Mouse (Mus musculus): ENCODE measurements around the gene Mog. TPM values are rescaled to one million over a fixed set of nuclear protein-coding genes. Genes with fewer than 3 reads are reported as not detected.

Mog gene
- polyA plus RNA-seq, 1 experiment from 2014 or later: 2.0 TPM

DNA sequence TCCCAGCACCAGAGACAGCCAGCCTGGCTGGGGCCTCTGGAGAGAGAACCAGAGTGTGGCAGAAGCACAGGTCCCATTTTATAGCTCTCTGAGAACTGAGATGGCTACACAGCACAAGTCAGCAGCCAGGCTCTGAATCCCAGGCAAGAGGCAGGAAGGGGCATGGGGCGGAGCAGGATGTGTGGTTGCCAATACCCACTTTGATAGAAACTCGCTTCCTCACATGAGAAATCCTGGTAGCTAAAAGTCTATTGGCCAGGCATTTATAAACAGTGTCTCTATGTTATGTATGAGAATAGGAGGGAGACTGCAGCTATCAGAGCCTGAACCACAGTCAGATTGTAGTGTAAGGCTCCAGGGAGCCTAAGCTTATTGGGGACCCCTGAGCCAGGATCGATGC, 50.4 kb downstream of the Mog start:
- H3K9ac ChIP-seq (ENCODE audit: low read depth, low read length): no peak overlapping the region
- 90% methylated on average over 3 of the region's 3 CpGs for WGBS
- no peak overlapping the region for H3K27ac ChIP-seq (ENCODE audit: low read length)
- no peaks in the 10 kb centered on the region for H3K4me1 ChIP-seq (ENCODE audit: control insufficient read depth, insufficient read depth, low read length)
- no peak overlapping the region for H3K4me2 ChIP-seq (ENCODE audit: low read length)
- no peak for ATAC-seq
- H3K9me3 ChIP-seq (replicated peaks; ENCODE audit: control insufficient read depth, low read length, poor library complexity, severe bottlenecking): no peaks in the 10 kb centered on the region
- H3K27me3 ChIP-seq (ENCODE audit: control insufficient read depth, insufficient read depth, low read depth, low read length): no peaks in the 10 kb centered on the region
- H3K36me3 ChIP-seq (ENCODE audit: control insufficient read depth, insufficient read depth, low read length): no peaks in the 10 kb centered on the region
- H3K4me3 ChIP-seq (ENCODE audit: low read depth, low read length): no peak overlapping the region

GRCm38 (mm10) chr17:36971172-36971850, 51.9 kb downstream of the Mog start:
- Histone ChIP-seq H3K4me2 (ENCODE audit: low read length) (no peak overlapping the region), H3K27me3 (ENCODE audit: control insufficient read depth, insufficient read depth, low read depth, low read length) (no peaks in the 10 kb centered on the region), H3K36me3 (ENCODE audit: control insufficient read depth, insufficient read depth, low read length) (no peaks in the 10 kb centered on the region), H3K27ac (ENCODE audit: low read length) (no peak overlapping the region), H3K9ac (ENCODE audit: low read depth, low read length) (no peak overlapping the region), H3K9me3 (replicated peaks; ENCODE audit: control insufficient read depth, low read length, poor library complexity, severe bottlenecking) (no peaks in the 10 kb centered on the region), H3K4me3 (ENCODE audit: low read depth, low read length) (no peak overlapping the region), H3K4me1 (ENCODE audit: control insufficient read depth, insufficient read depth, low read length) (no peaks in the 10 kb centered on the region)
- WGBS: 82% methylated on average over 6 of the region's 6 CpGs
- ATAC-seq: no peak

DNA sequence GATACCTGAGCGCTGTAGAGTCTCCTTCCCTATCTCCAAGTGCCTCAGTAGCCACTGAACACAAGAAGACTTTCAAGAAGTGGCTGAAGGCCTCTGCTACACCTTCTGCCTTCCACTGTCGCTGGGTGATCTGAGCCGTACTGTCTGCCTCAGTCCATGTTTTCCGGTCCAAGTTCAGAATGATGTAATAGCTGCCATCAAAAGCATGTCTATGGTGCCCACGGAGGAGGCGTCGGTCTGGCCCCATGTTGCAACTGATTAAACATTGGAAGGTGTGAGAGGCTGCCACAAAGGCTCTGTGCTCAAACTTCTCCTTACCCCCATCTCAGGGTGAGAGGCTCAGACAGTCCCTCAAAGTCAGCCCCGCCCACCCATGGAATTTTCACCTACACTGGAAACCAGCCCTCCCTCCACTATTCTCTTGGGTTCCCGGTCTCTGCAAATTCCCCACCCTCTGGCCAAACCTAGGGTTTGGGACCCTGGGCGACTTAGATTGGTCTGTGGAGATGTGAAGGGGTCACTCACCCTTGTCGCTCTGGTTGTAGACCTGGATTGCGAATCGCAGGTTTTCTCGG, 52.8 kb downstream of the Mog start:
- Histone ChIP-seq H3K9me3 (replicated peaks; ENCODE audit: control insufficient read depth, low read length, poor library complexity, severe bottlenecking) (no peaks in the 10 kb centered on the region), H3K36me3 (ENCODE audit: control insufficient read depth, insufficient read depth, low read length) (no peaks in the 10 kb centered on the region), H3K4me2 (ENCODE audit: low read length) (no peak overlapping the region), H3K4me1 (ENCODE audit: control insufficient read depth, insufficient read depth, low read length) (no peaks in the 10 kb centered on the region), H3K27me3 (ENCODE audit: control insufficient read depth, insufficient read depth, low read depth, low read length) (no peaks in the 10 kb centered on the region), H3K9ac (ENCODE audit: low read depth, low read length) (no peak overlapping the region), H3K27ac (ENCODE audit: low read length) (no peak overlapping the region), H3K4me3 (ENCODE audit: low read depth, low read length) (no peak overlapping the region)
- no peak for ATAC-seq
- WGBS: 90% methylated on average over 14 of the region's 14 CpGs

DNA sequence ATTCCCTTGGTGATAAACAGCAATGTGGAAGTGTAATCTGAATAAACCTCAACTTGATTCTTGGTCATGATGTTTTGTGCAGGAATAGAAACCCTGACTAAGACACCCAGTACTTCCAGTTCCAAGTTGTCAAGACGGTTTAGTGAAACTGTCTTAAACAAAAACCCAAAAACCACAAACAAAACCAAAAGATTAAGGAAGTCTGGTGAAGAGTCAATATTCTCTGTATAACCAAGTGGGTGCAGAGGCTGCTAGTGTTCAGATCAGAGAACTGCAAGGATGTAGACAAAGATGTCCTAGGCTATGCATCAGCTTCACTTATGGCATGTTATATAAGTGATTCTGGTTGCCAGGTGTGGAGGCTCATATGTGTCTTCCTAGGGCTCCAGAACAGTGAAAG, 56.3 kb downstream of the Mog start:
- no peaks in the 10 kb centered on the region for H3K9me3 ChIP-seq (replicated peaks; ENCODE audit: control insufficient read depth, low read length, poor library complexity, severe bottlenecking)
- no peak for ATAC-seq
- WGBS: 93% methylated on average over 1 of the region's 1 CpGs

DNA sequence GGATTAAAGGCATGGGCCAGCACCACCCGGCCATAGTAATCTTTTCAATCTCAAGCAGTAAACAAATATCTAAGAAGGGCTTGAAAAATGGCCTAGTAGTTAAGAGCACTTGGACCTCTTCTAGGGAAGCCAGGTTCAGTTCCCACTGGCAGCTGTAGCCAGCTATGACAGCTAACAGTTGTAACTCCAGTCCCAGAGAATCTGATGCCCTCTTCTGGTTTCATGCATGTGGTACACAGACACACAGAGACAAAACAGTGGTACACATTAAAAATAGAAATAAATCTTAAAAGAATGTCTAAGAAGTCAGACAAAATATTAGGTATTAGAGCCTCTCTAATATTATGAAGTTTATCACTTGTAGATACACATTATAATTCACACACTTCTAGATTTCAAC, 62.1 kb downstream of the Mog start:
- H3K27me3 ChIP-seq (ENCODE audit: control insufficient read depth, insufficient read depth, low read depth, low read length): no peaks in the 10 kb centered on the region
- no peaks in the 10 kb centered on the region for H3K36me3 ChIP-seq (ENCODE audit: control insufficient read depth, insufficient read depth, low read length)
- no peaks in the 10 kb centered on the region for H3K9me3 ChIP-seq (replicated peaks; ENCODE audit: control insufficient read depth, low read length, poor library complexity, severe bottlenecking)
- no peak overlapping the region for H3K9ac ChIP-seq (ENCODE audit: low read depth, low read length)
- no peak overlapping the region for H3K27ac ChIP-seq (ENCODE audit: low read length)
- no peak overlapping the region for H3K4me3 ChIP-seq (ENCODE audit: low read depth, low read length)
- ATAC-seq: no peak
- H3K4me2 ChIP-seq (ENCODE audit: low read length): no peak overlapping the region
- WGBS: 72% methylated on average over 1 of the region's 1 CpGs
- H3K4me1 ChIP-seq (ENCODE audit: control insufficient read depth, insufficient read depth, low read length): peaks cover 13% of the 10 kb centered on the region

More for the DNA sequence above, 56.3 kb downstream of the Mog start:
- no peak overlapping the region for H3K4me3 ChIP-seq (ENCODE audit: low read depth, low read length)
- H3K36me3 ChIP-seq (ENCODE audit: control insufficient read depth, insufficient read depth, low read length): no peaks in the 10 kb centered on the region
- H3K27ac ChIP-seq (ENCODE audit: low read length): no peak overlapping the region
- no peak overlapping the region for H3K4me2 ChIP-seq (ENCODE audit: low read length)
- H3K4me1 ChIP-seq (ENCODE audit: control insufficient read depth, insufficient read depth, low read length): no peaks in the 10 kb centered on the region
- H3K27me3 ChIP-seq (ENCODE audit: control insufficient read depth, insufficient read depth, low read depth, low read length): no peaks in the 10 kb centered on the region
- no peak overlapping the region for H3K9ac ChIP-seq (ENCODE audit: low read depth, low read length)

Other genes starting within 250 kb of the Mog start
- gene H2-M10.6, start 211.2 kb downstream of the Mog start, polyA plus RNA-seq (2015; fragmentation: Nextera tagmentation; extraction: Ambion mirVana): not detected in 2 replicates
- gene Trim26, start 186.3 kb downstream of the Mog start, polyA plus RNA-seq (2015; fragmentation: Nextera tagmentation; extraction: Ambion mirVana): 44.5 and 48.0 TPM in 2 replicates
- 0.53 and 0.89 TPM in 2 replicates for gene Trim15, start 156.2 kb downstream of the Mog start, polyA plus RNA-seq (2015; fragmentation: Nextera tagmentation; extraction: Ambion mirVana)
- gene Trim10, start 153.8 kb downstream of the Mog start, polyA plus RNA-seq (2015; fragmentation: Nextera tagmentation; extraction: Ambion mirVana): 0.70 and 1.0 TPM in 2 replicates
- gene Trim40, start 133.3 kb downstream of the Mog start, polyA plus RNA-seq (2015; fragmentation: Nextera tagmentation; extraction: Ambion mirVana): not detected in 2 replicates
- not detected in 2 replicates for gene Trim31, start 125.3 kb downstream of the Mog start, polyA plus RNA-seq (2015; fragmentation: Nextera tagmentation; extraction: Ambion mirVana)
- gene Rnf39, start 80.5 kb downstream of the Mog start, polyA plus RNA-seq (2015; fragmentation: Nextera tagmentation; extraction: Ambion mirVana): 1.7 and 2.0 TPM in 2 replicates
- 158 and 166 TPM in 2 replicates for gene Ppp1r11, start 71.7 kb downstream of the Mog start, polyA plus RNA-seq (2015; fragmentation: Nextera tagmentation; extraction: Ambion mirVana)
- 47.3 and 52.3 TPM in 2 replicates for gene Znrd1, start 64.8 kb downstream of the Mog start, polyA plus RNA-seq (2015; fragmentation: Nextera tagmentation; extraction: Ambion mirVana)
- 4.7 and 6.5 TPM in 2 replicates for gene Znrd1as, start 64.8 kb downstream of the Mog start, polyA plus RNA-seq (2015; fragmentation: Nextera tagmentation; extraction: Ambion mirVana)
- 0.42 and 0.44 TPM in 2 replicates for gene 2410137M14Rik, start 42.2 kb downstream of the Mog start, polyA plus RNA-seq (2015; fragmentation: Nextera tagmentation; extraction: Ambion mirVana)
- gene H2-M5, start 33.9 kb downstream of the Mog start, polyA plus RNA-seq (2015; fragmentation: Nextera tagmentation; extraction: Ambion mirVana): 2.9 and 3.4 TPM in 2 replicates
- gene Zfp57, start 22.2 kb downstream of the Mog start, polyA plus RNA-seq (2015; fragmentation: Nextera tagmentation; extraction: Ambion mirVana): 280 and 312 TPM in 2 replicates
- gene Gabbr1, start 22.6 kb upstream of the Mog start, polyA plus RNA-seq (2015; fragmentation: Nextera tagmentation; extraction: Ambion mirVana): 81.7 and 94.9 TPM in 2 replicates
- gene Olfr90, start 65.1 kb upstream of the Mog start, polyA plus RNA-seq (2015; fragmentation: Nextera tagmentation; extraction: Ambion mirVana): not detected in 2 replicates
- gene Olfr91, start 74.9 kb upstream of the Mog start, polyA plus RNA-seq (2015; fragmentation: Nextera tagmentation; extraction: Ambion mirVana): not detected in 2 replicates
- gene Olfr92, start 96.7 kb upstream of the Mog start, polyA plus RNA-seq (2015; fragmentation: Nextera tagmentation; extraction: Ambion mirVana): not detected in 2 replicates
- not detected in 2 replicates for gene Olfr93, start 138.1 kb upstream of the Mog start, polyA plus RNA-seq (2015; fragmentation: Nextera tagmentation; extraction: Ambion mirVana)
- gene Ubd, start 170.5 kb upstream of the Mog start, polyA plus RNA-seq (2015; fragmentation: Nextera tagmentation; extraction: Ambion mirVana): not detected in 2 replicates
- not detected in 2 replicates for gene Olfr94, start 177.6 kb upstream of the Mog start, polyA plus RNA-seq (2015; fragmentation: Nextera tagmentation; extraction: Ambion mirVana)
- 0.04 TPM in 1 of 2 replicates, not detected in the other for gene Olfr95, start 189.7 kb upstream of the Mog start, polyA plus RNA-seq (2015; fragmentation: Nextera tagmentation; extraction: Ambion mirVana)
- not detected in 2 replicates for gene Olfr96, start 196.7 kb upstream of the Mog start, polyA plus RNA-seq (2015; fragmentation: Nextera tagmentation; extraction: Ambion mirVana)
- not detected in 2 replicates for gene Olfr97, start 213.9 kb upstream of the Mog start, polyA plus RNA-seq (2015; fragmentation: Nextera tagmentation; extraction: Ambion mirVana)
- gene Olfr98, start 240.4 kb upstream of the Mog start, polyA plus RNA-seq (2015; fragmentation: Nextera tagmentation; extraction: Ambion mirVana): not detected in 2 replicates
- gene H2-M3, start 246.8 kb upstream of the Mog start, polyA plus RNA-seq (2015; fragmentation: Nextera tagmentation; extraction: Ambion mirVana): 1.2 and 1.9 TPM in 2 replicates

Measured in midbrain, embryonic 16.5 days (tissue).